Mouse (Mus musculus) C2C12 (cell line): Measurements from ENCODE around the gene Glrp1.

Experiments
- CEBPB ChIP-seq: IDR thresholded peaks from one replicate; pipeline ENCODE4 v1.6.1; 2011; ENCODE audit warnings: low read depth, mild to moderate bottlenecking, control low read depth, moderate library complexity
- CTCF ChIP-seq: IDR thresholded peaks from one replicate; pipeline ENCODE4 v1.5.1; 2011; ENCODE audit not compliant: control insufficient read depth, insufficient read depth, insufficient read length
- USF1 ChIP-seq: IDR thresholded peaks from one replicate; pipeline ENCODE4 v1.6.1; 2011; ENCODE audit warnings: low read depth, mild to moderate bottlenecking, control low read depth, moderate library complexity

DNA sequence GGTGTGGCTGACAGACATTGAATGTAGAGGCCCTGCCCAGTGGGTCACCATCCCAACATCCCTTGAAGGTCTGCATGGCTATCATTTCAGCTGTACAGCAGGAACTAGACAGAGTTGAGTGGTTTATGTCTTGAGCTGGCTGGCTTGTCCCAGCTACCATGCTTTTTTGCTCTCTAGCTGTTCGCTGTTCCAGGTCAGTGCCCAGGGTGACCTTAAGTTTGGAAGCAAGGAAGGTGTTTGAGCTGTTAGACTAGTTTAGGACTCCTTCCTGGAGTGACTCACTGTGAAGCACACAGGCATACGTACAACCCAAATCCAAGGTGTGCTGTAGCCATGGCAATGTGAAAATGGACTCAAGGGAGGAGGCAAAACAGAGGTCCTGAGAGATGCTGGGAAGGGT, 41.5 kb downstream of the Glrp1 start:
- TF ChIP-seq USF1 (no peak), CTCF (no peak), CEBPB (no peak)
